Comparison of ENCODE assay signal across 8 mouse cellular contexts in the genomic region with DNA sequence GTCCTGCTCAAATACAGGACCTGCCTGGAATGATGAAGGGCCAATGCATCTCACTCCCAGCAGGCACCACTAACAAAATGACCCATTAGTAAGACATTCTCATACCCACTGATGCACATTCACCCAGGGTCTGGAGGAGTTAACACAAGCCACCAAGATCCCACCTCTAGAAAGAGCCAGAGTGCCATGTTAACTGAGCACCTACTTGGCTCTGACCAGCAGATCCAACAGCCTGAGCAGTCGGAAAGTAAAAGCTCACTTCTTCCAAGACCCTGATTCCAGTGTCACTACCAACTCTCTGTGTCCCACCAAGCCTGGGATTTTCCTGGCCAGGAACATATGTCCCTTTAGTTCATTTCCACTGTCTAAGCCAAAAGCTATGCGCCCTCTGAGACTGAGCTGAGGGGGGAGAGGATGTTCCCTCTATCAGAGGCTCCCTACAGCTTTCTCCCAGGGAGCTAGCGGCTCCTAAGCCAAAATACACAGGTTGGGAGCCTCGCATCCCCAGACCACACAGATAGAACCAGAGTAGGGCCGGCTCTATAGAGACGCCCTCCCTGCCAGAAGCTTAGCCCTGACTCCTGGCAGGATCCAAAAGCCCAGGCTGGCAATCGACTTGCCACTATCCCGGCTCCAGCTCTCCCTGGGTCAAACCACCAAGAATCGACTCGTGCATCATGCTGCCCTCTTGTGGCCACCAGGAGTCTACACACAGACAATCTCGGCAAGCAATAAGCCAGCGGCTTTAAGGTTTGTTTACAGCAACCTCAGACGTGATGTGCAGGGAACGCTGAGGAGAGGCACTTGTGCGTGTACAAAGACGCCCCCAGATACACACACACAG.
DNase-seq lines count a peak whose midpoint lies in the region; ATAC-seq and TF ChIP-seq lines count a peak whose summit lies in the region.

No protein-coding gene starts in this region.

- TF ChIP-seq EP300 in liver, embryonic 14.5 days (IDR thresholded peaks at IDR 0.05; ENCODE audit: low read depth) = no peak

- no peak overlapping the region for H3K4me3 ChIP-seq in kidney, adult 2 months (ENCODE audit: insufficient read depth, low read depth, low read length)
- no peak overlapping the region for H3K4me3 ChIP-seq in liver, embryonic 14.5 days (ENCODE audit: insufficient read depth in 1 of 2, low read depth in 2 of 2, low read length in 2 of 2)
- peak overlapping the region; percentile 11; the same call in 1 of the 2 replicates for H3K4me3 ChIP-seq in neural tube, embryonic 15.5 days (replicated peaks)

- no peak overlapping the region for H3K27ac ChIP-seq in kidney, adult 2 months (ENCODE audit: insufficient read depth, low read depth, low read length)
- H3K27ac ChIP-seq in liver, embryonic 14.5 days = no peak overlapping the region
- H3K27ac ChIP-seq in neural tube, embryonic 15.5 days (replicated peaks) = peak overlapping the region; percentile 45; the same call in 1 of the 2 replicates

- H3K27me3 ChIP-seq in kidney, adult 2 months (replicated peaks; ENCODE audit: control insufficient read depth, insufficient read depth, low read length) = no peaks in the 10 kb centered on the region
- H3K27me3 ChIP-seq in liver, embryonic 14.5 days (ENCODE audit: control insufficient read depth, insufficient read depth, low read length) = no peaks in the 10 kb centered on the region
- no peaks in the 10 kb centered on the region for H3K27me3 ChIP-seq in neural tube, embryonic 15.5 days (replicated peaks)

- H3K4me1 ChIP-seq in kidney, adult 2 months (ENCODE audit: control insufficient read depth, insufficient read depth, low read length) = no peaks in the 10 kb centered on the region
- H3K4me1 ChIP-seq in liver, embryonic 14.5 days (replicated peaks; ENCODE audit: control insufficient read depth in 2 of 2, insufficient read depth in 2 of 2, low read length in 1 of 2) = no peaks in the 10 kb centered on the region
- H3K4me1 ChIP-seq in neural tube, embryonic 15.5 days = peaks cover 49% of the 10 kb centered on the region

- no peaks in the 10 kb centered on the region for H3K36me3 ChIP-seq in kidney, adult 2 months (ENCODE audit: control insufficient read depth, insufficient read depth, low read length)
- no peaks in the 10 kb centered on the region for H3K36me3 ChIP-seq in liver, embryonic 14.5 days (replicated peaks; ENCODE audit: control insufficient read depth, insufficient read depth, low read depth)
- no peaks in the 10 kb centered on the region for H3K36me3 ChIP-seq in neural tube, embryonic 15.5 days

- peak; percentile 77 for DNase-seq in CD4-positive, CD25-positive, alpha-beta regulatory T cell, adult 2 months (ENCODE audit: low read depth, low spot score)
- peak; percentile 78 for DNase-seq in adrenal gland, adult 2 months
- DNase-seq in embryo, embryonic 11 days = peak; percentile 87
- peak; percentile 23 to 52 for DNase-seq in heart, adult 9 months (ENCODE audit: low spot score in 2 of 2)
- DNase-seq in kidney, adult 2 months = peak; percentile 61
- no peak for DNase-seq in liver, embryonic 14.5 days (ENCODE audit: low read depth in 3 of 3, low spot score in 3 of 3)
- DNase-seq in thymus, postnatal 14 days = peak; percentile 69

- H3K4me2 ChIP-seq in liver, embryonic 14.5 days (ENCODE audit: low read depth) = no peak overlapping the region
- peak overlapping the region; percentile 49 for H3K4me2 ChIP-seq in neural tube, embryonic 15.5 days

- no peak overlapping the region for H3K9ac ChIP-seq in liver, embryonic 14.5 days (replicated peaks)
- no peak overlapping the region for H3K9ac ChIP-seq in neural tube, embryonic 15.5 days (replicated peaks)

- peak; percentile 81 for TF ChIP-seq CTCF in kidney, adult 2 months (conservative IDR thresholded peaks at IDR 0.05; ENCODE audit: insufficient read depth, insufficient read length, low read depth, low read length)
- peak; percentile 77 for TF ChIP-seq CTCF in liver, embryonic 14.5 days (IDR thresholded peaks at IDR 0.05; ENCODE audit: low read depth)

- H3K9me3 ChIP-seq in liver, embryonic 14.5 days (ENCODE audit: control insufficient read depth, low read length) = no peaks in the 10 kb centered on the region
- no peaks in the 10 kb centered on the region for H3K9me3 ChIP-seq in neural tube, embryonic 15.5 days (replicated peaks)

- no peak for ATAC-seq in liver, embryonic 14.5 days (ENCODE audit: insufficient read depth)
- peak; percentile 49 for ATAC-seq in neural tube, embryonic 15.5 days (ENCODE audit: low FRiP score)

- TF ChIP-seq POLR2A in kidney, adult 2 months (IDR thresholded peaks at IDR 0.05; ENCODE audit: low read depth, low read length) = no peak

- 18% methylated on average over 16 of the region's 16 CpGs for WGBS in kidney, adult 2 months
- WGBS in liver, embryonic 14.5 days (ENCODE audit: insufficient replicate concordance) = 10% methylated on average over 16 of the region's 16 CpGs
- 16% methylated on average over 16 of the region's 16 CpGs for WGBS in neural tube, embryonic 15.5 days

Comparison
In these comparisons a context has a peak if more than half of its experiments do, and no peak if none do; other contexts are left out.
1. DNase-seq: peak in CD4-positive, CD25-positive, alpha-beta regulatory T cell, adult 2 months (single experiment), adrenal gland, adult 2 months (single experiment), embryo, embryonic 11 days (single experiment), heart, adult 9 months (2 of 2), kidney, adult 2 months (single experiment) and thymus, postnatal 14 days (single experiment); none in liver, embryonic 14.5 days (0 of 3).